Mouse (Mus musculus): ENCODE measurements around the gene Dcst2. TPM values are rescaled to one million over a fixed set of nuclear protein-coding genes. Genes with fewer than 3 reads are reported as not detected.

The Dcst2 gene
- total and polyA plus RNA-seq, 3 experiments: 0.06 TPM; not detected in 2

DNA sequence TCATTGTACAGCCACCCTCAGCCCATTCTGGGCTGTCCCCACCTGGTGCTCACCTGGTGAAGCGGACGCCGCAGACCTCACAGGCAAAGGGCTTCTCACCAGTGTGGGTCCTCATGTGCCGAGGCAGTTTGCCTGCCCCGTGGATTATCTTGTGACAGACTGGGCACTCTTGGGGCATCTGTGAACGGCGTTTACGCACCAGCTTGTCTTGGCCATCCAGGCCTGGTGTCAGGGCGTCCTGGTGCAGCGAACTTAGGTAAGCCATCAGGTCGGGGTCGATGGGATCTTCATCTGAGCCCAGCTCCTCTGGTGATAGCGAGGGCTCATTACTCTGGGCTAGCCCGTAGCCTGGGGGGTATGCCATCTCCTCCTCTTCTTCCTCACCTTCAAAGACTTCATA is 18.5 kb downstream of the Dcst2 start:
- Histone ChIP-seq H3K27me3 (ENCODE audit: control insufficient read depth in 1 of 2, insufficient read depth in 2 of 2, low read length in 2 of 2) (no peaks in the 10 kb centered on the region), H3K4me3 (ENCODE audit: control insufficient read depth in 1 of 2, insufficient read depth in 1 of 2, low read depth in 2 of 2, low read length in 2 of 2) (no peak overlapping the region), H3K79me2 (ENCODE audit: control insufficient read depth, insufficient read depth, low read length, poor library complexity) (no peaks in the 10 kb centered on the region), H3K27ac (ENCODE audit: control insufficient read depth, low read depth, low read length) (no peak overlapping the region), H3K4me1 (ENCODE audit: control insufficient read depth in 1 of 2, insufficient read depth in 2 of 2, low read length in 2 of 2) (no peaks in the 10 kb centered on the region), H3K36me3 (ENCODE audit: control insufficient read depth in 1 of 2, insufficient read depth in 2 of 2, low read length in 2 of 2) (no peaks in the 10 kb centered on the region), H3K9me3 (replicated peaks; ENCODE audit: insufficient read depth, low read length) (no peaks in the 10 kb centered on the region), H3K9ac (ENCODE audit: control insufficient read depth, low read depth, low read length, poor library complexity, severe bottlenecking) (no peak overlapping the region)
- TF ChIP-seq HCFC1 (IDR thresholded peaks at IDR 0.05; ENCODE audit: low read depth, low read length) (no peak), NELFE (IDR thresholded peaks at IDR 0.05; ENCODE audit: low read depth, low read length) (no peak), ZNF384 (IDR thresholded peaks at IDR 0.05; ENCODE audit: low read depth, low read length) (no peak), CTCF (IDR thresholded peaks at IDR 0.05 in 2 of 3, conservative IDR thresholded peaks at IDR 0.05 in 1 of 3; ENCODE audit: control insufficient read depth in 1 of 3, insufficient read depth in 1 of 3, low read depth in 2 of 3, low read length in 3 of 3, poor library complexity in 1 of 3, severe bottlenecking in 1 of 3) (no peak), TCF12 (IDR thresholded peaks at IDR 0.05; ENCODE audit: low read depth, low read length) (no peak), USF2 (IDR thresholded peaks at IDR 0.05; ENCODE audit: borderline replicate concordance in 1 of 2, insufficient read depth in 1 of 2, low read depth in 1 of 2, low read length in 2 of 2) (no peak), MXI1 (IDR thresholded peaks at IDR 0.05; ENCODE audit: low read depth, low read length) (no peak), EP300 (IDR thresholded peaks at IDR 0.05; ENCODE audit: low read depth in 1 of 2, low read length in 2 of 2) (no peak), MAZ (IDR thresholded peaks at IDR 0.05; ENCODE audit: low read depth, low read length) (no peak), MEF2A (IDR thresholded peaks at IDR 0.05; ENCODE audit: extremely low read depth, insufficient replicate concordance, low read depth, low read length, poor library complexity, severe bottlenecking) (no peak), ETS1 (IDR thresholded peaks at IDR 0.05; ENCODE audit: low read depth, low read length) (no peak), TBP (IDR thresholded peaks at IDR 0.05; ENCODE audit: low read depth, low read length) (no peak), KAT2A (conservative IDR thresholded peaks at IDR 0.05; ENCODE audit: low read depth, low read length) (no peak), MYC (IDR thresholded peaks at IDR 0.05; ENCODE audit: low read depth, low read length) (no peak), RCOR1 (IDR thresholded peaks at IDR 0.05; ENCODE audit: low read depth, low read length) (no peak), BHLHE40 (IDR thresholded peaks at IDR 0.05; ENCODE audit: borderline replicate concordance, low read depth, low read length) (no peak), MAFK (IDR thresholded peaks at IDR 0.05; ENCODE audit: borderline replicate concordance, low read depth, low read length) (no peak), E2F4 (IDR thresholded peaks at IDR 0.05; ENCODE audit: borderline replicate concordance, low read depth, low read length) (no peak), JUND (IDR thresholded peaks at IDR 0.05; ENCODE audit: low read depth, low read length) (no peak), ZKSCAN1 (IDR thresholded peaks at IDR 0.05; ENCODE audit: low read depth, low read length) (no peak)
- DNase-seq (ENCODE audit: low read depth, low spot score): no peak

DNA sequence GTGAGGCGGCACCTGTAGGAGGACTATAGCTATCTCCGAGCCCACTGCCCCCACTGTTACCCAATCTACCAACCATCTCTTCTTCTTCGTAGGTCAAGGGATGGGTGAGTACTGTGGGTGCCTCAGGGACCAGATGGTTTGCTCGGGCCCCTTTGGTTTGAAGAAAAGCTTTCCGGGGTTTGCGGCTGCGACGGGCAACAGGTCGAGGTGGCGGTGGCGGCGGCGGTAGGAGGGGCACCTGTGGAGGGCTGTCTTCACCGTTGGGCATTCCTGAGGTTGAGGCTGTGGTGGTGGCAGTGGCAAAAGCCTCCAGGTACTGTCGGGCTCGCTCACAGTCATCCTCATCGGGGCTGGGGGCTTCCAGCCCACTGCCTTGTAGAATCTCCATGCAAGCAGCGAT is 18.9 kb downstream of the Dcst2 start:
- H3K4me1 ChIP-seq (ENCODE audit: control insufficient read depth in 1 of 2, insufficient read depth in 2 of 2, low read length in 2 of 2): no peaks in the 10 kb centered on the region
- H3K27ac ChIP-seq (ENCODE audit: control insufficient read depth, low read depth, low read length): no peak overlapping the region
- H3K4me3 ChIP-seq (ENCODE audit: control insufficient read depth in 1 of 2, insufficient read depth in 1 of 2, low read depth in 2 of 2, low read length in 2 of 2): no peak overlapping the region
- TF ChIP-seq ETS1 (IDR thresholded peaks at IDR 0.05; ENCODE audit: low read depth, low read length) (no peak), ZNF384 (IDR thresholded peaks at IDR 0.05; ENCODE audit: low read depth, low read length) (no peak), BHLHE40 (IDR thresholded peaks at IDR 0.05; ENCODE audit: borderline replicate concordance, low read depth, low read length) (no peak), MEF2A (IDR thresholded peaks at IDR 0.05; ENCODE audit: extremely low read depth, insufficient replicate concordance, low read depth, low read length, poor library complexity, severe bottlenecking) (no peak), GATA1 (IDR thresholded peaks at IDR 0.05; ENCODE audit: low read depth, low read length) (no peak), UBTF (IDR thresholded peaks at IDR 0.05; ENCODE audit: borderline replicate concordance, insufficient read depth, low read depth, low read length) (no peak), POLR2AphosphoS5 (IDR thresholded peaks at IDR 0.05; ENCODE audit: borderline replicate concordance, low read depth, low read length) (no peak), CHD1 (IDR thresholded peaks at IDR 0.05; ENCODE audit: low read depth, low read length) (no peak), CHD2 (IDR thresholded peaks at IDR 0.05; ENCODE audit: low read length) (no peak), JUND (IDR thresholded peaks at IDR 0.05; ENCODE audit: low read depth, low read length) (no peak), MYB (IDR thresholded peaks at IDR 0.05; ENCODE audit: low read depth, low read length) (no peak), E2F4 (IDR thresholded peaks at IDR 0.05; ENCODE audit: borderline replicate concordance, low read depth, low read length) (no peak), RCOR1 (IDR thresholded peaks at IDR 0.05; ENCODE audit: low read depth, low read length) (no peak), MYC (IDR thresholded peaks at IDR 0.05; ENCODE audit: low read depth, low read length) (no peak), SMC3 (IDR thresholded peaks at IDR 0.05; ENCODE audit: low read depth, low read length) (no peak), MAZ (IDR thresholded peaks at IDR 0.05; ENCODE audit: low read depth, low read length) (no peak), TCF12 (IDR thresholded peaks at IDR 0.05; ENCODE audit: low read depth, low read length) (no peak)
- DNase-seq (ENCODE audit: low read depth, low spot score): no peak
- H3K9me3 ChIP-seq (replicated peaks; ENCODE audit: insufficient read depth, low read length): no peaks in the 10 kb centered on the region
- no peaks in the 10 kb centered on the region for H3K27me3 ChIP-seq (ENCODE audit: control insufficient read depth in 1 of 2, insufficient read depth in 2 of 2, low read length in 2 of 2)
- H3K36me3 ChIP-seq (ENCODE audit: control insufficient read depth in 1 of 2, insufficient read depth in 2 of 2, low read length in 2 of 2): no peaks in the 10 kb centered on the region
- no peaks in the 10 kb centered on the region for H3K79me2 ChIP-seq (ENCODE audit: control insufficient read depth, insufficient read depth, low read length, poor library complexity)
- H3K9ac ChIP-seq (ENCODE audit: control insufficient read depth, low read depth, low read length, poor library complexity, severe bottlenecking): no peak overlapping the region
